ENCODE assay signal across 11 mouse cellular contexts in genomic region chr15:101262502-101262901, GRCm38 (mm10). TPM values are rescaled to one million over a fixed set of nuclear protein-coding genes. Genes with fewer than 3 reads are reported as not detected.
DNase-seq lines count a peak whose midpoint lies in the region; ATAC-seq lines count a peak whose summit lies in the region.
"Had no signal": no experiment of that assay in that cellular context is flagged by ENCODE, and none has a peak within 500 bp of the region (broad histone marks: within the 10 kb centered on the region; RNA-seq: fewer than 3 reads in every experiment).

No protein-coding gene starts in this region.

- H3K36me3 ChIP-seq in liver, embryonic 13.5 days, result no peaks in the 10 kb centered on the region
- H3K36me3 ChIP-seq: G1E; hindbrain, embryonic 15.5 days; neural tube, embryonic 15.5 days had no signal

- WGBS in liver, embryonic 13.5 days (ENCODE audit: insufficient replicate concordance), result 23% methylated on average over 5 of the region's 5 CpGs

- H3K27ac ChIP-seq in liver, embryonic 13.5 days, result peak overlapping the region; percentile 18; the same call in 1 of the 2 replicates
- H3K27ac ChIP-seq: hindbrain, embryonic 15.5 days; neural tube, embryonic 15.5 days had no signal

- H3K9me3 ChIP-seq in liver, embryonic 13.5 days (replicated peaks), result no peaks in the 10 kb centered on the region
- H3K9me3 ChIP-seq: hindbrain, embryonic 15.5 days; neural tube, embryonic 15.5 days had no signal

- no peak overlapping the region for H3K9ac ChIP-seq in liver, embryonic 13.5 days
- H3K9ac ChIP-seq: hindbrain, embryonic 15.5 days; neural tube, embryonic 15.5 days had no signal

- H3K27me3 ChIP-seq in liver, embryonic 13.5 days, result peaks cover 36% of the 10 kb centered on the region

- peak; percentile 58 for DNase-seq in kidney, postnatal 10 days
- DNase-seq in kidney, adult 11 months, result no peak
- no peak for DNase-seq in liver, embryonic 13.5 days
- no peak for DNase-seq in left cerebral cortex, adult 8-10 months (ENCODE audit: low spot score in 2 of 2)
- no peak for DNase-seq in thymus, postnatal 0 days (ENCODE audit: low spot score)
- DNase-seq in right cerebral cortex, postnatal 25 days, result no peak

- H3K4me1 ChIP-seq in liver, embryonic 13.5 days (replicated peaks), result peaks cover 41% of the 10 kb centered on the region

- H3K4me3 ChIP-seq in liver, embryonic 13.5 days (replicated peaks), result no peak overlapping the region
- H3K4me3 ChIP-seq: hindbrain, embryonic 15.5 days; neural tube, embryonic 15.5 days had no signal

- H3K4me2 ChIP-seq in liver, embryonic 13.5 days, result no peak overlapping the region
- H3K4me2 ChIP-seq: hindbrain, embryonic 15.5 days; neural tube, embryonic 15.5 days had no signal

- peak; percentile 66 for ATAC-seq in granulocyte monocyte progenitor cell, adult 5-6 weeks (replicated peaks; ENCODE audit: poor library complexity, severe bottlenecking)
- ATAC-seq in liver, embryonic 13.5 days (ENCODE audit: low read depth), result peak; percentile 21; the same call in 1 of the 2 replicates
- peak; percentile 62 for ATAC-seq in megakaryocyte progenitor cell, adult 5-6 weeks (replicated peaks; ENCODE audit: poor library complexity)

RNA-seq across cellular contexts. Expression of gene Nr4a1, which starts 8.4 kb away (rescaled TPM):
- 1.4 and 4.0 TPM in 2 replicates for total RNA-seq in granulocyte monocyte progenitor cell, adult 5-6 weeks (2014; fragmentation: Nextera tagmentation)
- total RNA-seq in granulocyte monocyte progenitor cell, adult 5-6 weeks (2017), result 2.4 and 4.1 TPM in 2 replicates
- 0.43 and 0.56 TPM in 2 replicates for polyA plus RNA-seq in liver, embryonic 13.5 days (2015; fragmentation: Nextera tagmentation; extraction: Ambion mirVana)
- total RNA-seq in megakaryocyte progenitor cell, adult 5-6 weeks (2015), result 6.5 and 11.3 TPM in 2 replicates
- total RNA-seq in megakaryocyte progenitor cell, adult 5-6 weeks (2017), result 7.1 and 7.9 TPM in 2 replicates
- total RNA-seq in left cerebral cortex, adult 8-10 months (2022), result 100 to 1,000 TPM in 1 of 4 experiments, 10 to 100 TPM in 3; 36.3 to 102 (median 74.5) TPM
- polyA plus RNA-seq in thymus, postnatal 0 days (2015; fragmentation: Nextera tagmentation; extraction: Ambion mirVana), result 24.4 and 27.4 TPM in 2 replicates
- total RNA-seq: G1E had no signal

RNA-seq across cellular contexts. Expression of gene Atg101, which starts 21.6 kb away (rescaled TPM):
- total RNA-seq in granulocyte monocyte progenitor cell, adult 5-6 weeks (2014; fragmentation: Nextera tagmentation), result 35.3 and 36.0 TPM in 2 replicates
- 51.9 and 60.6 TPM in 2 replicates for total RNA-seq in granulocyte monocyte progenitor cell, adult 5-6 weeks (2017)
- 29.6 and 31.7 TPM in 2 replicates for polyA plus RNA-seq in liver, embryonic 13.5 days (2015; fragmentation: Nextera tagmentation; extraction: Ambion mirVana)
- total RNA-seq in megakaryocyte progenitor cell, adult 5-6 weeks (2015), result 7.9 and 13.1 TPM in 2 replicates
- total RNA-seq in megakaryocyte progenitor cell, adult 5-6 weeks (2017), result 58.6 and 63.5 TPM in 2 replicates
- 10 to 100 TPM; 35.9 to 39.3 (median 37.6) TPM for total RNA-seq in left cerebral cortex, adult 8-10 months (2022)
- 95.1 and 103 TPM in 2 replicates for polyA plus RNA-seq in thymus, postnatal 0 days (2015; fragmentation: Nextera tagmentation; extraction: Ambion mirVana)

RNA-seq across cellular contexts. Expression of gene 6030408B16Rik, which starts 30.5 kb away (rescaled TPM):
- total RNA-seq in granulocyte monocyte progenitor cell, adult 5-6 weeks (2014; fragmentation: Nextera tagmentation), result 0.60 TPM in 1 of 2 replicates, not detected in the other
- 0.86 TPM in 1 of 2 replicates, not detected in the other for total RNA-seq in granulocyte monocyte progenitor cell, adult 5-6 weeks (2017)
- polyA plus RNA-seq in liver, embryonic 13.5 days (2015; fragmentation: Nextera tagmentation; extraction: Ambion mirVana), result 0.13 and 0.22 TPM in 2 replicates
- total RNA-seq in megakaryocyte progenitor cell, adult 5-6 weeks (2015), result not detected in 2 replicates
- not detected in 2 replicates for total RNA-seq in megakaryocyte progenitor cell, adult 5-6 weeks (2017)
- under 1 TPM in 3 of 4 experiments, not detected in 1; 0.18 to 0.91 (median 0.84) TPM for total RNA-seq in left cerebral cortex, adult 8-10 months (2022)
- 0.22 and 0.40 TPM in 2 replicates for polyA plus RNA-seq in thymus, postnatal 0 days (2015; fragmentation: Nextera tagmentation; extraction: Ambion mirVana)
- total RNA-seq: G1E had no signal
- polyA plus RNA-seq: G1E; hindbrain, embryonic 15.5 days had no signal

RNA-seq across cellular contexts. Expression of gene Grasp, which starts 38.5 kb away (rescaled TPM):
- total RNA-seq in granulocyte monocyte progenitor cell, adult 5-6 weeks (2014; fragmentation: Nextera tagmentation), result 3.2 and 4.1 TPM in 2 replicates
- 0.26 and 1.0 TPM in 2 replicates for total RNA-seq in granulocyte monocyte progenitor cell, adult 5-6 weeks (2017)
- 0.29 and 0.44 TPM in 2 replicates for polyA plus RNA-seq in liver, embryonic 13.5 days (2015; fragmentation: Nextera tagmentation; extraction: Ambion mirVana)
- total RNA-seq in megakaryocyte progenitor cell, adult 5-6 weeks (2015), result 0.98 and 1.1 TPM in 2 replicates
- 1.00 and 1.1 TPM in 2 replicates for total RNA-seq in megakaryocyte progenitor cell, adult 5-6 weeks (2017)
- 10 to 100 TPM; 56.3 to 63.9 (median 62.1) TPM for total RNA-seq in left cerebral cortex, adult 8-10 months (2022)
- polyA plus RNA-seq in thymus, postnatal 0 days (2015; fragmentation: Nextera tagmentation; extraction: Ambion mirVana), result 1.2 TPM in 2 replicates
